Mouse (Mus musculus) spleen, embryonic (tissue): Measurements from ENCODE around the gene C7.

Experiments
- CTCF ChIA-PET: fragments of 350-600 bp; sonication (Branson Sonifier 250); formaldehyde crosslinking; loops from one replicate; lab custom pipeline; 2022; lab: Charles Lee

Gene C7

DNA sequence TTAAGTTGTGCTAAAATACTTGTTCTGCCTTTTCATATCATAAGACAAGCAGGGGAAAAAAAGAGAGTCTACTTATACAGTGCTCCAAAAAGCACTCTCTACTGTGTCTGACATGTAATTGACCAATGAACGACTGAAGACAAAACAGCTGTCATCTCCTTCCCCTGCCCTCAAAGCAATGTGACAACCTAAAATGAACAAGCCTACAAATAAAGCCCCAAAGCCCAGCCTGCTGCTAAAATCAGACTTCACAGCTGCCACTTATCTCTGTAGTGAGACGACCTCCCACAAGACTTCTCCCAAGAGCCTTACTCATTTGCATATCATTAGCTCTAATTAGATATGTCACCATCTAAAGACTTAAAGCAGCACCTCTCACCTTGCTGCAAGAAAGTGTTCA is 60.6 kb downstream of the C7 start:
- CTCF ChIA-PET, result no interaction called here

DNA sequence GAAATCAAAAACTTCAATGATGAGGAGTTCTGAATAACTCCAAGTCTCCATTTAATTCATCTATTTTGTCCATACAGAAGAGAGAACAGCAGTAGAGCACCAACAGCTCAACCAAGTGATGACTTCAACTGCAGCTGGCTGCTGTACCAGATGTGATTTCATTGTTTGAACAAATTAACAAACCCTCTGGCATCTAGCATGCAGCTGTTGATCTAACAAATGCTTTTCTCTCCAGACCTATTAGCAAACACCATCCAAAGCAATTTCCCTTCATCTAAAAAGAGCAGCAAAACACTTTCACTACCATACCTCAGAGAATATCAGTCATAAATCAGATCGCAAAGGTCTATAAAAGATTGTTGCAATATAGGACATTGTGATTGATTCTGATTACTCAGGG is 90.2 kb downstream of the C7 start:
- CTCF ChIA-PET, result no interaction called here
